8 mouse cellular contexts compared by ENCODE assay signal in genomic region chr5:57718876-57719593, GRCm38 (mm10). TPM values are rescaled to one million over a fixed set of nuclear protein-coding genes. Genes with fewer than 3 reads are reported as not detected.
A peak's percentile ranks its signal among the peaks of the same experiment; 100 is the strongest.
DNase-seq lines count a peak whose midpoint lies in the region; ATAC-seq and TF ChIP-seq lines count a peak whose summit lies in the region.

No protein-coding gene starts in this region.

- H3K4me2 ChIP-seq in forebrain, embryonic 13.5 days = peak overlapping the region; percentile 96

- intact Hi-C loops in heart, postnatal 10 days (cut with DNase I) = loop anchor here (5.0 kb wide), 2 partner anchors 38 to 323 kb away; no protein-coding TSS in a partner anchor

- peak; percentile 3 to 9 for DNase-seq in adrenal gland, postnatal 4 days (ENCODE audit: low spot score in 2 of 2)
- DNase-seq in heart, postnatal 10 days = peak; percentile 74 to 79
- peak; percentile 61 to 68 for DNase-seq in layer of hippocampus, postnatal 14 days (ENCODE audit: low spot score in 2 of 2)
- DNase-seq in lung, postnatal 36 days = peak; percentile 2
- peak; percentile 44 to 61 for DNase-seq in right cerebral cortex, postnatal 36 days (ENCODE audit: low spot score in 2 of 2)

- H3K27ac ChIP-seq in forebrain, embryonic 13.5 days = peak overlapping the region; percentile 63

- WGBS in forebrain, embryonic 13.5 days = under 1% methylated on average over 52 of the region's 54 CpGs

- peak overlapping the region; percentile 77 for H3K4me3 ChIP-seq in E14TG2a.4 (replicated peaks; ENCODE audit: low read length)
- peak overlapping the region; percentile 68 for H3K4me3 ChIP-seq in forebrain, embryonic 13.5 days

- no peaks in the 10 kb centered on the region for H3K9me3 ChIP-seq in E14TG2a.4 (ENCODE audit: low read length)
- no peaks in the 10 kb centered on the region for H3K9me3 ChIP-seq in forebrain, embryonic 13.5 days (replicated peaks)

- no peaks in the 10 kb centered on the region for H3K36me3 ChIP-seq in E14TG2a.4 (ENCODE audit: insufficient read depth, low read length)
- no peaks in the 10 kb centered on the region for H3K36me3 ChIP-seq in forebrain, embryonic 13.5 days (ENCODE audit: poor library complexity, severe bottlenecking)

- ATAC-seq in forebrain, embryonic 13.5 days = no peak
- ATAC-seq in monocyte, adult 5-6 weeks (replicated peaks; ENCODE audit: insufficient number of reproducible peaks, low FRiP score, low TSS enrichment, poor library complexity, severe bottlenecking) = no peak

- TF ChIP-seq CTCF in E14TG2a.4 (conservative IDR thresholded peaks at IDR 0.05; ENCODE audit: low read length) = no peak

- H3K27me3 ChIP-seq in E14TG2a.4 (ENCODE audit: insufficient read depth, low read length) = peaks cover 88% of the 10 kb centered on the region
- H3K27me3 ChIP-seq in forebrain, embryonic 13.5 days = peaks cover 13% of the 10 kb centered on the region

- H3K4me1 ChIP-seq in E14TG2a.4 (replicated peaks; ENCODE audit: low read depth, low read length) = peaks cover 51% of the 10 kb centered on the region
- H3K4me1 ChIP-seq in forebrain, embryonic 13.5 days = peaks cover 26% of the 10 kb centered on the region

- H3K9ac ChIP-seq in forebrain, embryonic 13.5 days = peak overlapping the region; percentile 75

RNA-seq across cellular contexts. Expression of gene Pcdh7, which starts 1.3 kb away (rescaled TPM):
- 10 to 100 TPM; 10.0 to 14.8 TPM for total RNA-seq in adrenal gland, postnatal 4 days (2021)
- polyA plus RNA-seq in forebrain, embryonic 13.5 days (2015; fragmentation: Nextera tagmentation; extraction: Ambion mirVana) = 7.2 and 8.2 TPM in 2 replicates
- 100 to 1,000 TPM; 121 to 128 TPM for total RNA-seq in heart, postnatal 10 days (2021)
- 10 to 100 TPM; 71.9 to 76.5 TPM for total RNA-seq in layer of hippocampus, postnatal 14 days (2021)
- total RNA-seq in monocyte, adult 5-6 weeks (2017) = 0.11 to 0.49 TPM (median 0.19 TPM) in 3 replicates

Comparison
In these comparisons a context has a peak if more than half of its experiments do, and no peak if none do; other contexts are left out.
1. DNase-seq: peak in every context shown above with its lines; median percentile 76 in heart, postnatal 10 days; 64 in layer of hippocampus, postnatal 14 days; 52 in right cerebral cortex, postnatal 36 days; 6 in adrenal gland, postnatal 4 days; 2 in lung, postnatal 36 days.